Mouse (Mus musculus): ENCODE measurements around the gene Stpg1.

GRCm38 (mm10) chr4:135486352-135486751 is 8.2 kb upstream of the Stpg1 start:
- TF ChIP-seq POLR2A (IDR thresholded peaks at IDR 0.05; ENCODE audit: insufficient read length, low read depth) (no peak), MYOD1 (IDR thresholded peaks at IDR 0.05; ENCODE audit: control insufficient read depth in 1 of 3, insufficient read length in 2 of 3, low read depth in 2 of 3) (no peak), TCF12 (IDR thresholded peaks at IDR 0.05; ENCODE audit: insufficient read depth, poor library complexity, severe bottlenecking) (no peak), POLR2AphosphoS2 (IDR thresholded peaks at IDR 0.05; ENCODE audit: insufficient read length, low read depth) (no peak), MYOG (IDR thresholded peaks at IDR 0.05; ENCODE audit: control insufficient read depth in 1 of 3, insufficient read depth in 1 of 3, insufficient read length in 2 of 3, low read depth in 2 of 3) (no peak), CEBPB (IDR thresholded peaks at IDR 0.05; ENCODE audit: insufficient read depth, poor library complexity, severe bottlenecking) (no peak), REST (IDR thresholded peaks at IDR 0.05; ENCODE audit: insufficient read depth, insufficient read length) (no peak), MAX (IDR thresholded peaks at IDR 0.05; ENCODE audit: low read depth) (no peak), E2F4 (IDR thresholded peaks at IDR 0.05; ENCODE audit: insufficient read depth) (no peak), USF1 (IDR thresholded peaks at IDR 0.05; ENCODE audit: low read depth) (no peak), TCF3 (IDR thresholded peaks at IDR 0.05; ENCODE audit: insufficient read length, low read depth) (no peak), SRF (IDR thresholded peaks at IDR 0.05; ENCODE audit: control insufficient read depth, insufficient read length, low read depth) (no peak)
